Mouse (Mus musculus) skeletal muscle tissue, postnatal 0 days (tissue): ENCODE measurements around the gene Olfr1000. TPM values are rescaled to one million over a fixed set of nuclear protein-coding genes. Genes with fewer than 3 reads are reported as not detected.

Experiments
- polyA plus RNA-seq: library from polyadenylated mRNA; unstranded; fragments of >200 nt; fragmentation: Nextera tagmentation; extraction: Ambion mirVana; gene quantifications from 2 replicates; pipeline ENCODE4 v1.2.1, GENCODE M21; 2015

Gene Olfr1000
- polyA plus RNA-seq = not detected in 2 replicates

DNA sequence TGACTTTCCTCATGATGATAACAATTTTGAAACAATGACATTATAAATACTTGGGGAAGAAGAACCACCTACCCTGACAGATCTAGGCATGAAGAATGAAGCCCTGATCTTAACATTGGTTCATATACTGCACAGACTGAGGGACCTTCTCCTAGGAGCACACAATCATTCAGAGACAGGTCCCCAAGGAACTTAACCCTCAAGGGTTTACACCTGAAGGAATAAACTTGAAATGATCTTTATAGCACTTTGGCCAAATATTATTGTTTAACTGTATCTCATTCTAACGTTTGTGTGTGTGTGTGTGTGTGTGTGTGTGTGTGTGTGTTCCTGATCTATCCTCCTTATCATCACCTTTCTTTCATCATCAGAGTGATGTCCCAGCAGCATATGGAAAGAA is at the start of gene Olfr1000:
Gene Olfr1000 (minus strand): TSS at position 101 of the 400 bp plus-strand sequence.

GRCm38 (mm10) chr2:85650604-85651003 is 38.9 kb upstream of the Olfr1000 start, which contains the start of gene Olfr1002:
TSS of gene Olfr1002 (minus strand) at chr2:85650704.

DNA sequence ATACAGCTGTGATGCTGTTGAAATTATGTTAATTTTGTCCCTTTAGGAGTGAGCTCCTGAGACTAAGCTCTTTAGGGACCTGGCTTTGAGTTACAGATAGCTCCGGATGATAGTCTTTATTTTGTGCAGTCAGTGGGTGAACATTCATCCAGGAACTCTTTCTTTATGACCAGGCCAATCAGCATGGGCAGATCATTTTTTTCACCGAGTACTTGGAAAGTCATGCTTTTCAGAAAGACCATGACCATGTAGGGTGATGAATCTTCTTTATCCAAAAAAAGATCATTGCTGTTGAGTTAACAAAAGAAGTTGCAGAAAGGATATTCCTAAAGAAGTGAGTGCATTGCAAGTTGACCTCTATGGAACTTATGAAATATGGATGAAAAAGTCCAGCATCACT is 23.1 kb downstream of the Olfr1000 start, which contains the start of gene Olfr998:
Gene Olfr998 (plus strand): TSS at position 301 of the 400 bp plus-strand sequence.

DNA sequence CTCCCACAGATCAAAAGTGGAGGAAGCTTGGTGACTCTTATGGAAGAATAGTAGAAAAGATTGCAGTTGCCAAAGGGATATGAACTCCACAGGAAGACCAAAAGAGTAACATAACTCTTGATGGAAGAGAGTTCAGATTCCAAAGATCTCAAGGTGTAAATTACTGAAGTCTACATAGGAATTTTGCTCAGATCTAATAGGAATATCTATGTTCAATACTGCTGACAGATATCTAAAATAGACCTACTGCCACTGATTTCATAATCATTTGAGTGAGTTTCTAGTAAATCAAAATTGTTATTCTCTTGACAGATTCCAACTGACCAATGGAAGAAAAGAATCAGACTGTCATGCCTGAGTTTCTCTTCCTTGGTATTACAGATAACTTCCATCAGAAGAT is 32.8 kb downstream of the Olfr1000 start, which contains the start of gene Olfr996:
Gene Olfr996 (plus strand): TSS at position 301 of the 400 bp plus-strand sequence.

Other genes with a start within 250 kb of the Olfr1000 start
- not detected in 2 replicates for gene Olfr988, start 248.7 kb downstream of the Olfr1000 start, polyA plus RNA-seq
- not detected in 2 replicates for gene Olfr992, start 202.4 kb downstream of the Olfr1000 start, polyA plus RNA-seq
- not detected in 2 replicates for gene Olfr993, start 197.0 kb downstream of the Olfr1000 start, polyA plus RNA-seq
- not detected in 2 replicates for gene Olfr994, start 175.5 kb downstream of the Olfr1000 start, polyA plus RNA-seq
- gene Olfr995, start 168.3 kb downstream of the Olfr1000 start, polyA plus RNA-seq = not detected in 2 replicates
- gene 4833423E24Rik, start 92.9 kb downstream of the Olfr1000 start, polyA plus RNA-seq = 0.17 and 0.94 TPM in 2 replicates
- gene Olfr996, start 32.7 kb downstream of the Olfr1000 start, polyA plus RNA-seq = not detected in 2 replicates
- not detected in 2 replicates for gene Olfr998, start 23.0 kb downstream of the Olfr1000 start, polyA plus RNA-seq
- not detected in 2 replicates for gene Olfr1002, start 38.8 kb upstream of the Olfr1000 start, polyA plus RNA-seq
- not detected in 2 replicates for gene Olfr154, start 52.6 kb upstream of the Olfr1000 start, polyA plus RNA-seq
- not detected in 2 replicates for gene Olfr1006, start 66.9 kb upstream of the Olfr1000 start, polyA plus RNA-seq
- gene Olfr1008, start 77.5 kb upstream of the Olfr1000 start, polyA plus RNA-seq = not detected in 2 replicates
- not detected in 2 replicates for gene Olfr1009, start 103.5 kb upstream of the Olfr1000 start, polyA plus RNA-seq
- gene Olfr1012, start 150.9 kb upstream of the Olfr1000 start, polyA plus RNA-seq = not detected in 2 replicates
- gene Olfr1013, start 155.2 kb upstream of the Olfr1000 start, polyA plus RNA-seq = not detected in 2 replicates
- gene Olfr1014, start 160.8 kb upstream of the Olfr1000 start, polyA plus RNA-seq = not detected in 2 replicates
- gene Olfr1015, start 170.1 kb upstream of the Olfr1000 start, polyA plus RNA-seq = not detected in 2 replicates
- gene Olfr1016, start 190.6 kb upstream of the Olfr1000 start, polyA plus RNA-seq = not detected in 2 replicates
- not detected in 2 replicates for gene Olfr1018, start 206.6 kb upstream of the Olfr1000 start, polyA plus RNA-seq
- not detected in 2 replicates for gene Olfr1019, start 233.6 kb upstream of the Olfr1000 start, polyA plus RNA-seq
- not detected in 2 replicates for gene Olfr1020, start 235.1 kb upstream of the Olfr1000 start, polyA plus RNA-seq